ENCODE assay signal across 19 mouse cellular contexts in the genomic region with DNA sequence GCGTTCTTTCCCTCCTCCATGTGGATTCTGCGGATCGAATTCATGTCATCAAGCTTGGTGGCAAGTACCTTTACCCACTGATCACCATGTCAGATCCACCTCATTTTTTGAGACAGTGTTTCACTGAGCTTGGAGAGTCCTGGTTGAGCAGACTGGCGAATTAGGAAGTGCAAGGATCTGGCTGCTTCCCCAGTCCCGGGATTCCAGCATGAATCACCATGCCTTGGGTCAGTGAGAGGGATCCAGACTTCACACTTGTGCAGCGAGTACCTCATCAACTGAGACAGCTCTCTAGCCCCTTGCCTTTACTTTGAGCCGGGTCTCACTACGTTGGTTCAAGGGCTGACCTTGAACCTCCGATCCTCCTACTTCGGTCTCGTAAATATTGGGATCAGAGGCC. TPM values are rescaled to one million over a fixed set of nuclear protein-coding genes. Genes with fewer than 3 reads are reported as not detected.
"Had no signal": no experiment of that assay in that cellular context is flagged by ENCODE, and none has a peak within 500 bp of the region (broad histone marks: within the 10 kb centered on the region; RNA-seq: fewer than 3 reads in every experiment).

No protein-coding gene starts in this region.

- ATAC-seq: hindbrain, postnatal 0 days; intestine, embryonic 16.5 days; liver, postnatal 0 days had no signal

- DNase-seq: gastrocnemius, adult 2 months; gastrocnemius, postnatal 10 days; gastrocnemius, postnatal 25 days; heart, adult 11 months; heart, adult 2 months; heart, postnatal 36 days; kidney, adult 11 months; kidney, adult 2 months; kidney, adult 9 months; kidney, postnatal 14 days; kidney, postnatal 4 days; liver; liver, embryonic 13.5 days; liver, postnatal 0 days had no signal

RNA-seq across cellular contexts. Expression of gene Sox8, which starts 19.2 kb away (rescaled TPM):
- total RNA-seq: hematopoietic stem cell, adult 5-6 weeks had no signal

RNA-seq across cellular contexts. Expression of gene Sstr5, which starts 54.2 kb away (rescaled TPM):
- total RNA-seq: gastrocnemius, adult 2 months; gastrocnemius, postnatal 10 days; gastrocnemius, postnatal 25 days; gastrocnemius, postnatal 4 days; heart, adult 2 months; heart, postnatal 14 days; heart, postnatal 36 days; hematopoietic stem cell, adult 5-6 weeks had no signal
